Mouse (Mus musculus) thymus, postnatal 14 days (tissue): ENCODE results near the gene Fscn2.
"Not testable (repeated sequence)": the region's sequence is repeated elsewhere in the genome, so short reads cannot be mapped to it uniquely, and the experiment has no call there.

Experiments used
- DNase-seq: peaks from one replicate; pipeline ENCODE4 v3.0.0; 2021

The Fscn2 gene

DNA sequence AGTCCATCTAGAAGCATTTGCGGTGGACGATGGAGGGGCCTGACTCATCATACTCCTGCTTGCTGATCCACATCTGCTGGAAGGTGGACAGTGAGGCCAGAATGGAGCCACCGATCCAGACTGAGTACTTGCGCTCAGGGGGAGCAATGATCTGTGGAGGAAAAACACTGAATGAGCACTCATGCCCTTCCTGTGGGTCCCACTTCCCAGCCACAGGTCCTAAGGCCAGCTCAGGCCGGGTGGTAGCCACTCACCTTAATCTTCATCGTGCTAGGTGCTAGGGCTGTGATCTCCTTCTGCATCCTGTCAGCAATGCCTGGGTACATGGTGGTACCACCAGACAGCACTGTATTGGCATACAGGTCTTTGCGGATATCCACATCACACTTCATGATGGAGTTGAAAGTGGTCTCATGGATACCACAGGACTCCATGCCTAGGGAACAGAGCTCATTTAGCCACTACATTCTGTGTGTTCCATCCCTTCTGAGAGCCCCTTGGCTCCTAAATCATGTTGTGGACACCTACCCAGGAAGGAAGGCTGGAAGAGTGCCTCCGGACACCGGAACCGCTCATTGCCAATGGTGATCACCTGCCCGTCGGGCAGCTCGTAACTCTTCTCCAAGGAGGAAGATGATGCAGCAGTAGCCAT lies 14.8 kb upstream of the Fscn2 start:
- peak; percentile 3 for DNase-seq

DNA sequence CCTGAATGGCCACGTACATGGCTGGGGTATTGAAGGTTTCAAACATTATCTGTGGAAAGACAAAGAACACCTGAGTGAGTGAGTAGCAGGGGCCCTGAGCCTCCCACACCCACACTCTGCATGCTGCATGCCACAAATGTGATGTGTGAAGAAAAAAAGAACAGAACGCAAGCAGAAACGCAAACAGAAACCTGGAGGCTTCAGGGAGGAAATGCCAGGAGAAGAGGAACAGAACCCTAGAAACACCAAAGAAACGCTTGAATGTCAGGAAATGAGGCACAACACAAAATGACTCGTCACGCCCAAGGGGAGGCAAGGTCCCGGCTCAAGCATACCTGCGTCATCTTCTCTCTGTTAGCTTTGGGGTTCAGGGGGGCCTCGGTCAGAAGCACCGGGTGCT lies 14.0 kb upstream of the Fscn2 start:
- DNase-seq = peak; percentile 54

DNA sequence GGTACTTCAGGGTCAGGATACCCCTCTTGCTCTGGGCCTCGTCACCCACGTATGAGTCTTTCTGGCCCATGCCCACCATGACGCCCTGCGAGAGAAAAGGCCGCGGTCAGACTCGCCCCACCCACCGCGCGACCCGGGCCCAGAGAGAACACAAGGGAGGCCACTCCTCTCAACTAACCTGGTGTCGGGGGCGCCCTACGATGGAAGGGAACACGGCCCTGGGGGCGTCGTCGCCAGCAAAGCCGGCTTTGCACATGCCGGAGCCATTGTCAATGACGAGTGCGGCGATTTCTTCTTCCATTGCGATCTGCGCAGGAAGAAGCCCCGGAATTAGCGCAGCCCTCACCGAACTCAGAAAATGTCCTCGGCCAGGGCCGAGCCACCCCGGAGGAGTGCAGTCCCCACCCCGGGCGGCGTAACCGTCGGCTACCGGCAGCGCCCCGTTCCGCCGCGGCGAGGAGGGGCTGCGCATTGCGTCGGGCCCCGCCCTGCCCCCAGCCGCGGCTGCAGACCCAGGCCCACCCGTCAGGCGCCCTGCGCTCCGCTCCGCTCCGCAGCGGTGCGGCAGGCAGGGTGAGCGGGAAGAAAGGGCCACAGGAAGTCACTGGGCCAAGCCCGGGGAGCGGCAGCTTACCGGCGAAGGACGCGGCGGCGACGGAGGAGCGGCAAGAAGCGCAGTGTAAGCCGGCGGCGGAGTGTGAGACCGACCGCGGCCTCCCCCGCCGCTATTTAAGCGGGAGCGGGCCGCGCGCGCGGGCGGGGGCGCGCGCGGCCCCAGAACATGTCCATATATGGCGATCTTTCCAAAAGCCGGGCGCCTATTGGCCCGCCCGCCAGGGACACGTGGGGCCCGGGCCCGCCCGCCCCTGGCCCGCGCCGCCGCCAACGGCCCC lies 13.3 kb upstream of the Fscn2 start, which contains the start of gene Actg1:
Gene Actg1, minus strand, starts transcription at position 752 of the 893 bp plus-strand sequence.
- peak; percentile 90 for DNase-seq

DNA sequence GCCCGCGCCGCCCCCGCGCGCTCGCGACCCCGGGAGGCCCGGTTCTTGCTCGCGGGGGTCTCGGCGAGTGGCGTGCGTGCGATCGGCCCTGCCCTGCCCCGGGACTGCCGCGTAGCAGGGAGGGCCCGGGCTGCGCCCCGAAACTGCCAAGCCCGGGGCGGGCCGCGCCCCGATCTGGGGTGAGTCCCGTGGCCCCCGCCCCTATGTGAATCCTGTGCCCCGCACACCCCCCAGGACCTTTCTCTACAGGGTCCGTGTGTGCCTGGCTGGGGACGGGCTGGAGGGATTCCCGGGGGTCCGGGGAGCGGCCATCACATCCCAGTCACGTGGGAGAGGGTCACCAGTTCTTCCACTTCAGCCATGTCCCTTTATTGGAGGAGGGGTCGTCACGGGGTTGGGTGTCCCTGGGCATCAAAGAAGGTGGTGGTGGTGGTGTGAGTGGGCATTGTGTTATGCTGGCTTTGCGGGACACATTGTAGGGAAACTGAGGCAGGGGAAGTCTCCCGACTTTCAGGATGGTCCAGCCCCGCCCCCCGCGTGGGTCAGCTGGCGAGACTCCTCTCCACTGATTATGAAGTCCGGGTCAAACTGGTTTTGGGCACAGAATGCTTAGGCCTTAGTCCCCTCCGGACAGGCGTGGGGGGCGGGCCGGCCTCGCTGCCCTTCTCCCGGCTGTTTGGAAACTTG lies 12.5 kb upstream of the Fscn2 start:
- DNase-seq = peak; percentile 58

DNA sequence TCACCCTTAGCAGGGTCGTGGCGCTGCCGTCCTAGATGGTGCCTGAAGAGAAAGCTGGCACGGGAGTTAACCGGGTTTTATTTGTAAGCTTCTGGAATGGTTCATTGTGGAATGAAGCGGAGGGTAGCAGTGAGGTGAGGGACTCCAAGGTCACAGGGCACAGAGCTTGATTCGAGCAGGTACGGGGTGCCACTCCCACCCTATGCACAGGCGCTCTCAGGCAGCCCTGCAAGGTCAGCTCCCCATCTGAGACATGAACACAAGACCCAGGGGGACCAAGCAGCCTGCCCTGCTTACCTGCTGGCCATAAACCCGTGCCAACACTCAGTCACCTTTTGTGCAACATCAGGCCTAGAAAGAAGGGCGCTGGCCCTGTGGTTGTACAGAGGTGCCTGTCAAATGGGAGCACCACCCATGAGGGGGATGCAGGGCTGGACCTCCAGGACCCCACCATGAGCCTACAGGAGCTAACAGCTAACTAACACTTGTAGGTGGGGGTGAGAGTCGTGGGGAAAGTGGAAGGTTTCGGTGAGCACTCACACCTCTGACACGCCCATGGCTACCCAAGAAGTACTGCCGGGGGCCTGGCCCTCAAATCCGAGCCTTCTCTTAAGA lies 11.9 kb upstream of the Fscn2 start:
- DNase-seq = peak; percentile 48

DNA sequence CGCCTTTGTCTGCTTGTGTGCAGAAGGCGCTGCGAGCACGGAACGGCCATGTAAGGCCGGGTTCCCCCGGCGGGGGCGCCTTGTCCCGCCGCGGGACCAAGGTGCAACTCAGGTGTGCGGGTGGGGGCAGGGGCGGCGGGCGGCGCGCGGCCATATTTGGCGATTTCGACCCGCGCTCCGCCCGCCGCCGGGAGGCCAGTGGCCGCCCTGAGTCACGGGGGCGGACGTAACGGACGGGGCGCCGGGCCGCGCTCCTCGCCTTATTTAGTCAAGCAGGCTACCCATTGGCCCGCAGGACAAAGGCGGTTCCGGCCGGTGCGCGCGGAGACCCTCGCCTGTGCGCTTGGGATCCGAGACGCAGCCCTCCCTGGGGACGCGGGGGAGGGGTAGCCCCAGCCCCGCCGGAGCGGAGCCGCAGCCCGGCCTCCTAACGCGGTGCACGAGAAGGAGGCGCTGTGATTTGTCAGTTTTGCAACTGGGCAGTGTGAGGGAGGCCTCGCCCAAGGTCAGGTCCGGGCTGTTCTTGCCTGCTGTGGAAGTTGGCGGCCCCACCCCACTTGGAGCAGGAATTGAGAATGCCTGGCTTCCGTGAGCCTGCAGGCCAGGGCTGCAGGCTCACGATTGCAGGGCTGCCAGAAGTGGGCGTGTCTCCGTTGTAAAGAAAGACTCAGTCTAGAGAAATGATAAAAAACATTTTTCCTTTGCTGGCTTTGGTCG lies 11.2 kb upstream of the Fscn2 start:
- DNase-seq = peak; percentile 70

GRCm38 (mm10) chr11:120350711-120351110 lies 10.6 kb upstream of the Fscn2 start:
- no peak for DNase-seq

DNA sequence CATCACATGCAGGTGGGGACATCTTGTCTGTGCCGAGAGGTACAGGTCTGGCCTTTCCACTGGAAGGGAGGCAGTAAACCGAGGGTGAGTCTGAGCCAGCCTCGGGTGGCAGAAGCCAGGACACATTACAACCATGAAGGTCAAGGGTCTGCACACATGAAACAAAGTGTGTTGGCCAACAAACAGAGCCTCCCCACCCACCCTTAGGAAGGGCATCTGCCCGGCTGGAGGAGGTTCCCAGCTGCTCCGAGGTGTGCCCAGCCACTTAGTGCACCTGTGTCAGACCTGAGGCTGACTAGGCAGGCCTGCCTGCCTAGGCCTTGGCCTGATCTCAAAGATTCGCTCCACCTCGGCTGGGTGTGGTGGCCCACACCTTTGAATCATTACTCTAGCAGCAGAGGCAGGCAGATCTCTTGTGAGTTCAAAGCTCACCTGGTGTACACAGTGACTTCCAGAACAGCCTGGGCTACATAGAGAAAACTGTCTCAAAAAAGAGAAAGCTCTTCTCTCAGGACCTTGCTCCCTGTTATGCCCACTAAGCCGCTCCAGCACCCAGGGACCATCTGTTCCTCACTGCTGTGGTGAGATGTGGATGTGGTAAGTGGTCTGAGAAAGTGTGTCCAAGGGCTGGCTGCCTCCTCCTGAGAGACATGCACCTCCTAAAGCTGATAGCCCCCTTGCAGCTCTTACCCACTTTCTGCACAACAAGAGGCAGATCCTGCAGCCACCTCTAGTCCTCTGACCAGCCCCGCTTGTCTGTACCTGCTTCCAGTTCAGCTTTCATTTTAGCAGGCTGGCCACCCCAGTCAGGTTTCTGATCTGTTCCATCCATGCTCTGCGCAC lies 9.9 kb upstream of the Fscn2 start:
- DNase-seq = no peak

DNA sequence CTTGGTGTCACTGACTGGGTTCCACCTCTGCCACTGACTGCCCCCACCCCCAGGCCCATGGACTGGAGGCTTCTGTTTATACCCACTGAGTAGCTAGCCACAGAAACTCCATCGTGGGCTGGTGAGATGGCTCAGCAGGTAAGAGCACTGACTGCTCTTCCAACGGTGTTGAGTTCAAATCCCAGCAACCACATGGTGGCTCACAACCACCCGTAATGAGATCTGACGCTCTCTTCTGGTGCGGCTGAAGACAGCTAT lies 9.3 kb upstream of the Fscn2 start:
- DNase-seq = not testable (repeated sequence)

- DNase-seq = no peak
These were observed 8.6 kb upstream of the Fscn2 start for GRCm38 (mm10) chr11:120352571-120353290.

- peak; percentile 83 for DNase-seq
These were observed 7.6 kb upstream of the Fscn2 start for GRCm38 (mm10) chr11:120353500-120354303.

DNA sequence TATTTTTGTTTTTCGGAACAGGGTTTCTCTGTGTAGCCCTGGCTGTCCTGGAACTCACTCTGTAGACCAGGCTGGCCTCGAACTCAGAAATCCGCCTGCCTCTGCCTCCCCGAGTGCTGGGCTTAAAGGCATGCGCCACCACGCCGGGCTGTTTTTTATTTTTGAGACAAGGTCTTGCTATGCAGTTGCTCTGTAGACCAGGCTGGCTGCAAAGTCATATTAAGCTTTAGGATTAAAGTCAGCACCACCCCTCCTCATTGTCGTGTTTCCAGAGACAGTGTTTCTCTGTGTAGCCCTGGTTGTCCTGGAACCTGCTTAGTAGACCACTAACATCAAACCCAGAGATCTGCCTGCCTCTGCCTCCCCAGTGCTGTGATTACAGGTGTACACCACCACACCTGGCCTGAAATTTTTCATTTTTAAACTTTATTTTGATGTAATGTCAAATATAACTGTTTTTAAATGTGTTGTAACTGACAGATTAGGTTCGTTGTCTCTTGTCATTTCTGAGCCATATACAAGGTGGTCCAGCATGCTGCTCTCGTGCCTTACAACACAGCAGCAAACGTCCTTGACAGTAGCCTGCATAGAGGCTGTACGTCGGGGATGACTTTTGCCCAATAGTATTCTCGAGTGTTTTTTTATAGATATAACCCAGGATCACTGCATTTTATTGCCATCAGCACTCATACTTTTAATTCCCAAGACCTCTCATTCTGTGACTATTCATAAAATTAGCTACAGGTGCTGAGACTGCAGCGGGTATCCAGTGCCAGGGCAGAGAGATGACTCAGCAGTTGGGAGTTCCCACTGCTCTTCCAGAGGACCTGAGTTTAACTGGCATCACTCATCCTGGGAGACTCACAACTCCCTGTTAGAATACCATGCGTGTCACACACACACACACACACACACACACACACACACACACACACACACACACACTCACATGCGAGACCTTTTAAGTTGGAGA lies 6.7 kb upstream of the Fscn2 start:
- no peak for DNase-seq

DNA sequence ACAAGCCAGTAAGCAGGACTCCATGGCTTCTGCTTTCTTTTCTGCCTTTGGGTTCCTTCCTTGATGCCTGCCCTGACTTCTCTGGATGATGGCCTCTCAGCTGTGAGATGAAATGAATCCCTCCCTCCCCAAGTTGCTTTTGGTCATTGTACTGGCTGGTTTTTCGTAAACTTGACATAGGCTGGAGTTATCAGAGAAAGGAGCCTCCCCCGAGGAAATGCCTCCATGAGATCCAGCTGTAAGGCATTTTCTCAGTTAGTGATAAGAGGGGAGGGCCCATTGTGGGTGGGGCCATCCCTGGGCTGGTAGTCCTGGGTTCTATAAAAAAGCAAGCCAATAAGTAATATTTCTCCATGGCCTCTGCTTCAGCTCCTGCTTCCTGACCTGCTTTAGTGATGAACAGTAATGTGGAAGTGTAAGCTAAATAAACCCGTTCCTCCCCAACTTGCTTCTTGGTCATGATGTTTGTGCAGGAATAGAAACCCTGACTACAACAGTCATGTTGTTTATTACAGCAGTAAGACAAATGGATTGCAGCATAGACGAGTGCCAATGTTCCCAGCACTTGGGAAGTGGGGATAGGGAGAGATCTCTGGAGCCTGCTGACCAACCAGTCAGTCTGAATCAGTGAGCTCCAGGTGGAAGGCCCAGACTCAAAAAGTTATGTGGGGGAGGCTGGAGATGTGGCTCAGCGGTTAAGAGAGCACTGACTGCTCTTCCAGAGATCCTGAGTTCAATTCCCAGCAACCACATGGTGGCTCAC lies 5.9 kb upstream of the Fscn2 start:
- no peak for DNase-seq

DNA sequence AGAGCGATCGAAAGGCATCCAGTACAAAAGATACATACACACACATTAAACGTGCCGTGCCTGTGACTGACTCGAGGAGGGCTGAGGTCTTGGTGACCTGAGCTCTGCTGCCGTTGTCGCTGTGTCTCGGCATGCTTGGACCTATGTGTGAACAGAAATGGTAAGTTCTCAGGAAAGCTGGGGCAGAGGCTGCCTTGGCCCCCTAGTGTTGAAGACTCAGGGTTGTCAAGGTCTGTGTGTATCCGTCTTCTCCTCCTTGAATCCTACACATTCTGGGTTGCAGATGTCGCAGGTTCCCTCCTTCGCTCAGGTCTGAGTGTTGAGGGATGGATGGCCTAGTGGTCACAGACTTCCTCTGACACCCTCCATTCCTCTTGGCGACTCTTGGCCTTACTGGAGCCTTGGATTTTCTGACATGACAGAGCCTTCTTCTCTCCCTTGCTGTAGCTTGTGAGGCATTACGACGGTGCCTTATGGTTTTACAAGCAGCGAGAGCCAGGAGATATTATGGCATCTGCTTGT lies 5.0 kb upstream of the Fscn2 start:
- DNase-seq = no peak

DNA sequence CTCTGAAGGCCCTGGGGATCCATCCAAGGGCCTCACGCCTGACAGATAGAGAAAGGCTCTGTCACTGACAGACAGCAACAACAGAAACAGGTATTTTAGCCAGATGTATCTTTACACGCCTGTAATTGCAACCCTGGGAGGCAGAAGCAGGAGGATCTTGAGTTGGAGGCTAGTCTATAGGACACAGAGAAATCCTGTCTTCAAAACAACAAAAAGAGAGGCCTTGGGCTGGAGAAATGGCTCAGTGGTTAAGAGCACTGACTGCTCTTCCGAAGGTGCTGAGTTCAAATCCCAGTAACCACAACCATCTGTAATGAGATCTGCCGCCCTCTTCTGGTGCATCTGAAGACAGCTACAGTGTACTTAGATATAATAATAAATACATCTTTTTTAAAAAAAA lies 4.4 kb upstream of the Fscn2 start:
- DNase-seq = no peak

- no peak for DNase-seq
These were observed 3.4 kb upstream of the Fscn2 start for GRCm38 (mm10) chr11:120357791-120358401.

DNA sequence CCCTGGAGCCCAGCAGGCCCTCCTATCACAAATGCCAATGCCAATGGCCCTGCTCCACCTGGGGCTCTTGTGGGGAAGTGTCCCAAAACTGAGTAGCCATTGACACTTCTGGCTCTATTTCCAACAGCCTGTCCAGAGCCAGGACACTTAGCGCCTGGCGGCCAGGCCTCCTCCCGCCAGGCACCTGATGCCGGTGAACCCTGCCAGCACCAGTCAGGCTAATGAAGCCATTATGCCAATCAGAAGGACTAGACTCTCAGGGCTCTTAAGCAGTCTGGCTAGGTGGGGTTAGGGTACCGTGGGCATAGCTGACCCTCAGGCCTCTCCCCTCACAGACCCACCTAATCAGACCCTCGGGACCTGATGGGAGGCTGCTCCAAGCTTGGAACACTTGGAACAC lies 1.9 kb upstream of the Fscn2 start:
- no peak for DNase-seq

GRCm38 (mm10) chr11:120360062-120360461 lies 1.3 kb upstream of the Fscn2 start:
- no peak for DNase-seq
